Mouse (Mus musculus) cerebellum, adult (tissue): Measurements from ENCODE around the gene Retsat.

Experiments
- ATAC-seq: cut with Nextera tagmentation; 2 replicates; pipeline ENCODE4 v1.9.2; 2017; ENCODE audit warnings: mild to moderate bottlenecking, moderate library complexity, mixed read lengths; ENCODE audit not compliant: insufficient number of reproducible peaks, low FRiP score, low TSS enrichment

Retsat gene

DNA sequence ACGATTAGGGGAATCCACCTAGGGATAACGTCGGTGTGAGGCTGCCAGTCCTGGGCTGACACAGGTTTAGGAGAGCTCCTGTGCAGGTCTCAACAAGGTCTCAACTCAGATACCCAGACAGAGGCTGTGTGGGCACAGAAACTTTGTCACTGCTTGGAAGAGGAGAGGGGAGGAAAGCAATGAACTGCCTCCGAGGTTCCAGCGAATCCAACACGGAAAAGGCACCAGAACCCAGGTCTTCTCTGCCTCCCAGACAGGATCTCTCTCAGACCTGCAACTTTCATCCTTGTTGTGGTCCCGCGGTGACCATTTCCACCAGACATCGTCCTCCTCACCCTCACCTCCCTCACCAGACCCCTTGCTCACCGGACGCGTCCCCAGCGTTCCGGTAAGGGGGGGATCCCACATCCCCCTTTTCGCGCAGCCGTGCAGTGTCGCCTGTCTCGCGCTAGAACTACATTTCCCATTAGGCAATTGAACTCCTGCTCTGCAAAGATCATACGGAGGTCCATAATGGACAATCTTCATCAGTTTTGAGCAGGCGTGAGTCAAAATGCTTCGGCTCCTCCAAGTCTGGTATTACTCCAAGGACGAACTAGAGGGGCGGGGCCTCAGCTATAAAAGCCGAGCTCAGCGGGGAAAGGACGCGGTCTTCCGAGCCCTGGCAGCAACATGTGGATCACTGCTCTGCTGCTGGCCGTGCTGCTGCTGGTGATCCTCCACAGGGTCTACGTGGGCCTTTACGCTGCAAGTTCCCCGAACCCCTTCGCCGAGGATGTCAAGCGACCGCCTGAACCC, at the start of gene Retsat, which contains the start of gene Elmod3:
Gene Retsat (plus strand): TSS at position 520 of the 798 bp plus-strand sequence.
Gene Elmod3 (minus strand): TSS at position 458 of the 798 bp plus-strand sequence.
- ATAC-seq = peak; percentile 77

DNA sequence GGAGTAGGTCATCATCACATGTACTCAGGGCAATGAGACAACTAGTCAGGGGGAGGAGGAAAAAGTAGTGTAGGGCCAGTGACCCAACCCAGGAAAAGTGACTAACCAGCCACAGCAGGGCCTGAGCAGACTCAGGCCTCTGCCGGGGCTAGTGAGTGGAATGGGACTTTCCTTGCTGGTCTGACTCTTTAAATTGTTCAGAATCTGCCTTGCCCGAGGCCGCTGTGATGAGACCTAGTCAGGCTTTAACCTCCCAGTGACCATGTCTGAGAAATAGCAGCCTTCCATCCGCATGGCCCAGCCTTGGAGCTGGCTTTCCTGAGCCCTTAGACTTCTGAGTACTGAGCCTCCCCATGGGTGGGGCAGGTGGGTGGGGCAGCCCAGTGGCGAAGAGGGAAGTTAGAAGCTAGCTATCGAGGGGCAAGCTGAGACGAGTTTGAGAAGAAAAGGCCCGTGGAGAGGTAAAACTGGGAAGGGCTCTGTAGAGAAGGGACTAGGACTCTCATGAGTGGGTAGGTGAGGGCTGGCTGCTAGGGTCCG, 49.2 kb upstream of the Retsat start:
- no peak for ATAC-seq

DNA sequence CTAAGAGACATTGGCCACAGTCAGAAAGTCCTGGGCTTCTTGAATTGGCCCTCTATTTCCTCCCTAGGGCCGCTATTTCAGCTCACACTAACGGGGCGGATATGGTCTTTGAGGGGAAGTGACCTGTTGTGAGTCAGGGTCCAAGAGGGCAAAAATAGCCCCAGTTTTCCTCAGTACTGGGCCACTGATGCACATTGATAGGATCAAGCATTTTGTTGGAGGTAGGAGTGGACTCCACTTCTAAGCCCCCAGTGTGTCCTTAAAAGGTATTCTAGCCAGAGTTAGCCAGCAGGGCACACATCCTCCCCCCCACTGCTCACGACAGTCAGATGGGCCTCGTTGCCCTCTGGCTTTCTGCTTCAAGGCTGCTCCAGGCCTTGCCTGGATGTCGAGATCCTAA, 48.2 kb upstream of the Retsat start:
- no peak for ATAC-seq

DNA sequence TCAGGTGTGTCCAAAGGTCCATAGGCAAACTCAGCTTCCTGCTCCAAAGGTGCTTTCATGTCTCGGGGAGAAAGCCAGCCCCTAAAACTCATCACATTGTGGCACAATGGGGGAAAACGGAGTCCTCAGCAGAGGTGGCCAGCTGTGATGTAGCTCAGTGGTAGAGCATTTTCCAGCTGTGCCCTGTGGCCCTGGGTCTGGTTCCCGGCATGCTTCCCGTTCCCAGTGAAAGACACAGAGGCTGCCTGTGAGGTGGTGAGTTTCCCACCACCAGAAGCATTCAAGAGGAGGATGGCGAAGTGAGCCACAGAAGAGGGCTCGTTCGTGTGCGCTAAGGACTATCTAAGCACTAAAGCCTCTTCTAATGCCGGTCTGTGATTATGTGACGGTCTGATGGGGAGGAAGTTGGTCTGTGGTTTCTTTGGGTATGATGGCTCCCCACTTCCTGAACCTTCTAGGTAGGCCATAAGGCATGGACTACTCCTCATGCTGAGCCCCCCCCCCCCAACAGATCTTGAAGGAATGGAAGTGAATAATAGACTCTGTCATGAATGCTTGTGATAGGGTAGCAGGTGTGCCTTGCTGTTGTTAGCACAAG, 47.7 kb upstream of the Retsat start:
- no peak for ATAC-seq

DNA sequence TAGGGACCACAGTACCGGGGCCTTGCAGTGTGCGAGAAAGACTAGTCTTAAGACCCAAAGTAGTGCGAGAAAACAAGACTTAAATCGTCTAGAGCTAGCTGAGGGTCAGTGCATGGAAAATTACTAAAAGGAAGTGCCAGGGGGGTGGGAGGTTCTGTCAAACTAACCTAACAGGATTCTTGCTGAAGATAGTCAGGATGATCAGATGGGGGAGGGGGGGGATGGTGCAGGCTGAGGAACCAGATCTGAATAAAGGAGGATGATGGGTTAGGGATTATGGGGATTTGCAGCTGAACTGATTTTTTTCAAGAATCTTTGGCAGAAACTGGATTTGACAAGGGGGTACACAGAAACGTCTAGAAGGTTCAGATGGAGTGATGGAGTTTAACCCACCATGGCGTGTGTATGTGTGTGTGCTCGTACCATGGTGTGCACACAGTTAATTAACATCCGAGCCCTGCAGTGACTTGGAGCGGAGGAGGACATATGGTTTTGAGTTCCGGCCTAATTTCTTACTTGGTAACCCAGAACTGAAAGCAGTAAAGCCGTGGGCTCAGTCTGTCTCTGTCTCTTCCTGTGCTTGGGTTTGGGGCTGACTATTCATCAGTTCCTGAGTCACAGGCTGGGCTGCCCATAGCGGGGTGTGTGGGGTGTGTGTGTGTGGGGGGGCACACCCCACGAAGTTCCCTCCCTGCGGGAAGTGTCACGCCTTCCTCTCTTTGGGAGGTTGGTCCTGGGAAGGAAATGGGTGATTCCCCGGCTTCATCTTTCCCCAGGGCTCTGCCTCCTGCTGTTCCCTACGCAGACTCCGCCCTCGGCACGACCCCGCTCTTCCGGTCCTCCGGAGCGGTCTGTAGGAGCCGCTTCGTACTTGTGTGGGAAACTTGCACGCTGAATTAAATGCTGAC, 45.9 kb upstream of the Retsat start:
- ATAC-seq = peak; percentile 74

DNA sequence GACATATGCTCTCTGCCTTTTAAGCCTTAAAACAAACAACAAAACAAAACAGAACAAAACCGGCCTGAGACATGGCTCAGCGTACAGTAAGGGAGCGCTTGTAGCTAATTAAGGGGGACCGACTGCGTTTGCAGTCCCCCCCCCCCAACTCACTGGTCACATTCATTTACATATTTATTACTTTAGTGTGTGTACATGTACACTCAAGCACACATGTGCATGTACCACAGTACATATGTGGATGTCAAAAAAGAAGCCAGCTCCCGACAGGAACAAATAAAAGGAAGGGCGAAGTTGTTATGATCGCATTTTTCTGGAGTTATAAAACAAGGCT, 45.2 kb upstream of the Retsat start:
- no peak for ATAC-seq

DNA sequence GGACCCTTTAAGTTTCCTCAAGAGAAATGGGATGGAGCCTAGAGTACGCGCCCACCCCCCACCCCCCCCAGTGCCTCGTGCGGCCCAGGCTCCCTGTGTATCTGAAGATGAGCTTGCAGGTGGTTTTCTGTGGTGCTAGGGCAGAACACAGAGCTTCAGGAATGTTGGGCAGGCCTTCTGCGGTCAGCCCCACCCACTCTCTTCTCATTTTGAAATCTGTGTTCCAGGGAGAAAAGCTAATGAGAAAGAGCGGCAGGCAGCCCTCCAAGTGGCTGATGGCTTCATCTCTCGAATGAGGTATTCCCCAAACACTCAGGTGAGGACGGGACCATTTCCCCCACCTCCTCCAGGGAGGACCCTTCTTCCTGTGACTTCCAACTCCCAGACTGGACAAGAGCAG, 37.5 kb upstream of the Retsat start:
- ATAC-seq = no peak

DNA sequence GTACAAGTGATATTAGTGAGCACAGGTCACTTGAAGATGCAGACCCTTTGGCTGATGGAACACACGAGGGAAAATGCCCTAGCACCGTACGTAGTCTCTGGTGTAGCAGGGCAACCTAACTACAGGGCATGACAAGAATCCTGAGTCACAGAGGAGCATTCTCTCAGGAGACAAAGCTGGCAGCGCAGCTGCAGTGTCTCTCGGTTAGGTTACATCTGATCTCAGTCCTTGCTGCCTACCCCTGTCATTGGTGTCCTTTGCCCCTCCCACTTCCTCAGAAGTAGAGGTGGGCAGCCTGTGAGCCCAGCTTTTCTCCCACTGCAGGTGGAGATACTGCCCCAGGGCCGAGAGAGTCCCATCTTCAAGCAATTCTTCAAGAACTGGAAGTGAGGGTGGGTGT, 35.8 kb upstream of the Retsat start:
- ATAC-seq = no peak

DNA sequence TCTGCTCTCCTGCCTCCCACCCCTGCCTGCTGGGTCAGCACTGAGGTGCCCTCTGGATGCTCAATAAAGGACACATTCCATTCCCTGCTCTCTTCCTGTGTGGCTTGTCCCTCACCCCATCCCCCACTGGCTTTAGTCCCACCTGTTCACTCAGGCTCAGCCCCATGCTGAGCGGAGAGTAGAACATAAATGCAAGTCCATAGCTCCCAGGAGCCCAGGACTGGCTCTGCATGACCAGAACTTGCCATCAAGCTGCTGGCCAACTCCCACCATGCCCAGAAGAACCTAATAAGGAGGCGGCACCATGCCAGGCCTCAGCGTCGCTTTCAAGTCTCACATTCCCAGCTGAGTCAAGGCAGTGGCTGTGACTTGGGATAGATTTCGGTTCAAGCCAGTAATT, 35.4 kb upstream of the Retsat start:
- ATAC-seq = no peak

DNA sequence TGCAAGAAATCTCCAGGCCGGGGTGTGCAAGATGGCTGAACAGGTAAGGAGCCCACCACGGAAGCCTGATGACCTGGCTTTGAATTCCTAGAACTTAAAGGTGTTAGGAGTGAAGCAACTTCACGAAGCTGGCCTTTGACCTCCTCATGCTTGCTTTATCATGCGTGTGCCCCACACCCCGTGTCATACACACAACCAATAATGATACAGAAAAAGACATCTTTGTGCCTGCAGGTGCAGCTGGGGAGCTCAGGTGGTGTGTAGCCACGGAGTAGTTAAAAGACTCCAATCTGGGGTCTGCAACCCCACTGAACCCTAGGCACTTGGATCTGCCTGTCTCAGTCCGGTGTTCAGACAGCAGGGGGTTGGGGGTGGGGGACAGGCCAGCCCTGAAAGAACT, 32.8 kb upstream of the Retsat start:
- ATAC-seq = no peak

DNA sequence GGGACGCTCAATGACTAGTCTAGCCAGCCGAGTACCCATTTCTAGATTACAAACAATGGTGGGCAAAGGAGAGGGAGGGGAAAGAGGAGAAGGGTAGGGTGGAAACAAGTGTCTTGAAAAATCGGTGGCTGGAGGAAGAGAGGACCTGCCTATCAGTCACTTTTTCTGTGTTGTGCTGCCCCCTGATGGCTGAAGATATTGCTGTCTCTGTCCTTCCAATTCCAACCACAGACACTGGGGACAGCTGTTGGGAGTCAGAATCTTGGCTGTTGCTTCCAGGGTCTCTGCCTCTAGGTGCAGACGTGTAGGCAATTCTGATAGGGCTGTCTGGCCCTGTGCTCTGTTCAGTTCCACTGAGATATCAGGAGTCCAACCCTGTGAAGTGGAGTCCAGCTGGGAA, 32.2 kb upstream of the Retsat start:
- ATAC-seq = peak; percentile 77

DNA sequence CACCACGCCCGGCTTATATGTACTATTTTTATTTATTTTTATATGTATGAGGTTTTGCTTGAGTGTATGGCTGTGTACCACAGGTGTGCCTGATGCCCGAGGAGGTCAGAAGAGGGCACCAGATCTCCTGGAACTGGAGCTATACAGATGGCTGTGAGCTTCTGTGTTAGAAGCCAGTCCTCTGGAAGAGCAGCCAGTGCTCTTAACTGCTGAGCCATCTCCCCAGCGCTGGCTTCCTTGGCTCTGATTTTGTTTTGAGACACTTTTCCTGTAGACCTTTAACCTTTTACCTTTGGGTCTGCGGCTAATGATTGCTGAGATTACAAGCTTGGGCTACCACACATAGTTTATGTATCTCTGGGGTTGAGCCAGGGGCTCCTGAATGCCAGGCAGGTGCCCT, 30.8 kb upstream of the Retsat start:
- ATAC-seq = no peak

DNA sequence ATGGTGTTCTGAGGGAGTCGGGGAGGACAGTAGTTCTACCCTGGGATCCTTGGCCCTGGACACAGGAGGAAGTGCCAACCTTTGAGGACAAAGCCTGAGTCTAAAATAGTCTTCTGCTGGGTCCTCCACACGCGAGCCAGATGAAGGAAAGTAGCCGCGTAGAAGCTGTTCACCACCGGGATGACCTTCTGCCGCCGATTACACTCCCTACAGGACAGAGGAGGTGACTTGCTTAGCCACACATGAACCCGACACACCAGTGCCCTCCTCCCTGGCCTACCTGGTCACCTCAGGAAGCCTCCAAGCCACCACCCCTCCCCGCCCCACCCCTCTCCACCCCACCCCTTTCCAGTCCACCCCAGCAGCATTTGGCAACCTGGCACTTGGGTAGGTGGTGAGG, 29.5 kb upstream of the Retsat start:
- ATAC-seq = no peak

DNA sequence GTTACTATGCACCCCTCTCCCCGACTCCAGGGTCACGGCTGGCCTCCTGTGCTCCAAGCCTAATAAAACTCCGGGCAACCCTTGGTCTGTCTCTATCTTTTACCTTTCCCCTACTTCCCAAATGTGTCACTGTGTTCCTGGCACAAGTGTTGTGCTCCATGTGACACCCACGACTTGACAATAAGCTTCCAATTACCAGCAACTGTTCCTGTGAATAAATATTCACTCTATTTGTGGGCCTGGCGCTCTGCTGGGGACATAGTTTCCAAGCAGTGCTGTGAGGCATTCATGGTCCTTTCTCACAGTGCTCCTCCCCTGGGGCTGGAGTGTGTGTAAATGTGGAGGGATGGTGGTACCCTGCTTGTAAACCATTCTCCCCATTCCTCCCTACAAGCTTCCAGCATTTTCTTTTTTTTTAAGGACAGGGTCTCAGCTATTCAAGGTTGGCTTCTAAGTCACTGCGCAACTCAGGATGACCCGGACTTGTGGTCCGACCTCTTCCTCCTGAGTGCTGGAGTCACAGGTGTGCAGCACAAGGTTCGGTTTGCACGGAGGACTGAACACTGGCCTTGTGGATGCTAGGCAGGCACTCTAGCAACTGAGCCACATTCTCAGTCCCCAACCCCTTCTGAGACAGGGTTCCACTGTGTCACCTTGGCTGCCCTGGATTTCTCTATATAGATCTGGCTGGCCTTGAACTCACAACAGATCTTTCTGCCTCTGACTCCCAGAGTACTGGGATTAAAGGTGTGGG, 27.5 kb upstream of the Retsat start:
- ATAC-seq = no peak

DNA sequence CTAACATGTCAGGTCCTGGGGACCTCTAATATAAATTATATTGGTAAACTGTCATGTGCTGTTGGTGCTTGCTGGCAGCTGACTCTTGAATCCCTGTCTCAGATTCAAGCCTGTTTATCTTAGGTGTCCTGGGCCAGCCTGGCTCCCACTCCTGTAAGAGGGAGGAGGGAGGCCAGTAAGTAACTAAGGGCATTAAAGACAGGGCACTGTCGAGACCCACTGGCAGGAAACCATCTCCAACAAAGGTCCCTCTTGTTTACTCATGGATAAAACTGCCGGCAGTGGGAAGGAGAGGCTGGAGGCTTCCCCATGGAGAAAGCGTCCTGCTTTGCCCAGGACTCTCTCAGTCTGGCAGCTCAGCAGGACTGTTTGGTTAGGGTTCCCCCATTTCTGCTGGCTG, 26.4 kb upstream of the Retsat start:
- ATAC-seq = no peak

DNA sequence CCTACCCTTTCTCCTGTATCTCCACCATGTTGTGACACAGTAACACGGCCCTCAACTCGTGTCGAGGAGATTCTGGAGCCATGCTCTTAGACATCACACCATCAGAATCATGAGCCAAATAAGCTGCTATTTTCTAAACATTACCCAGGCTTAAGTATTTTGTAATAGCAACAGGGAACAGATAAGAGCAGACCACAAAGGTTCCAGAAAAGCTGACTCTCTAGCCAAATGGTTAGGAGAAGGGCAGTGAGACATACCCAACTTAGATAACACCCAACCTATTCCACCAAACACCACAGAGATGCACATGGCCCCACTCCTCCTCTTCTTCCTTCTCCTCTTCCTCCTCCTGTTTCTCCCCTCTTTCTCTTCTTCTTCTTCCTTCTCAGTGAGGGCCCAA, 22.2 kb upstream of the Retsat start:
- no peak for ATAC-seq

DNA sequence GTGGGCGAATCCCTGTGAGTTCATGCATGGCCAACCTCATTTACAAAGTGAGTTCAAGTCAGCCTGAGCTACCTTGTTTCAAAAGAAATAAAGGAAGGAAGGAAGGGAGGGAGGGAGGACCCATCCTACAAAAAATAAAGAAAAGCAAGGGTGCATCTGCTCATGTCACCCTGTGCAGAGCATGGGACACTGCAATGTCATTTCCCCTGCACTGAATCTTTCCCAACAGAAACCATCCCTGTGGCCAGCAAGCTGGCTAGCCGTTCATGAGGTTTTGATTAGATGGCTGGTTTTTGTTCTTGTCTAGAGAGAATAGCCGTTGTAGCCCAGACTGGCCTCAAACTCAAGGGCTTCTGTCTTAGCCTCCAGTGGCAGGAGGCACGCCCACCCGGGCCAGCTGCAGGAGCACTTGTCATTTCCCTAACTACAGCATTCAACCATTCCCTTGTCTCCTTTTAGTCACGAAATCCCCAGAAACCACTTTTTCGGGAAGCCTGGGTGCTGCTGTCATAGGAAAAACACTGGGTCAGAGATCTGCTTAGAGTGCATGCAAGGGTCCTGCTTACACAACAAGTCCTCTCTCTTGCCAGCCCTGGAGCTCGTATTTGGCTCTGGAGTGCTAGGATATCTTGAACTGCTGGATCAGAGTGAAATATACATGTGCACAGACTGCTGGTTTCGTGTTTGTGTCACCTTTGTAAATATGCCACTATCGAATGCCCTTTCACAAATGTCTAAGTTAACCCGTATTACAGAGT, 16.5 kb upstream of the Retsat start:
- no peak for ATAC-seq

DNA sequence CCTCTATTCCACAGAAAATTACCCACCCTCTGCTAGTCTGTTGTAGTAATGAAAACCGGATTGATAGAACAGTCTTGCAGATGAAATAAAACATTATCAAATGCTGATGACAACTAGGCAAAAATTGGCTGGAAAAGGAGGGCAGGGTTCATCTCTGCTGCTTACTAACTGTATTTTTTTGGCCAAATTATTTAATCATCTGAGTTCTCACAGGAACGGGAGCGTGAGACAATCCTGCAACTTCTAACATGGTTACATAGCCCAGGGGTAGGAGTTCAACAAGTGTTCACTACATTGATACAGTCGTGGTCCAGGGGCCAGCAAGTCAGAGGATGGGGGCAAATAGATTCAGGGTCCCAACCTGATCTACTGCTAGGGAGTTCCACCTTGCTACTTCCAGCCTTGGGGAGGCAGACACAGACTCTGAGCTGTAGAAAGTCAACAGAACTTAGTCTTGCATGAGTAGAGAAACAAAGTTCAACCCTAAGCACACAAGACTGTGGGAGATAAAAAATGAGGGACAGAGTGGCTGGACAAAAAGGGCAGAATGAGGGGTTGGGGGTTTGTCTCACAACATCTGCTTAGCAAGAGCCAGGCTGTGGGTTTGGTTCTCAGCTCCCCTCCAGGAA, 14.9 kb upstream of the Retsat start:
- no peak for ATAC-seq

DNA sequence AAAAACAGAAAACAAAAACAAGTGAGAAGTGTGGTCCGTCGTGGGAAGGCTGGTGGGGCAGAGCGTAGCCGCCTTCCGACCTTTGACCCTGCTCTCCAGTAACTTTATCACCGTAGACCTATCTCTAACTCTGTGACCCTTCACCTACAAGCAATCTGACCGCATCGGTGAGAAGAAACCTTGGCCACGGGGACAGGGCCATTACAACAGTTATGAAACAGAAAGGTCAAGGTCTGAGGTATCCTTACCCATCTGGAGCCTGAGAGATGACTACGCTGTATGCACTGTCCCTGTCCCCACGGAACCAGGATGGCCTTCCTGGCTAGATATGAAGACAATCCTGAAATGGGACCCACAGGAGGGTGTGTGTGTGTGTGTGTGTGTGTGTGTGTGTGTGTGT, 14.1 kb upstream of the Retsat start:
- ATAC-seq = no peak
